Mouse (Mus musculus) CH12.LX (cell line): ENCODE data around the gene Ankrd24. TPM values are rescaled to one million over a fixed set of nuclear protein-coding genes. Genes with fewer than 3 reads are reported as not detected.
A peak's percentile ranks its signal among the peaks of the same experiment; 100 is the strongest.

ENCODE experiments used
- DNase-seq: peaks from one replicate; pipeline ENCODE4 v3.0.0-alpha.2; 2013; ENCODE audit errors: extremely low read depth
- H3K27ac ChIP-seq: 2 replicates; pipeline ENCODE4 v1.5.1; 2012; ENCODE audit warnings: low read depth, mild to moderate bottlenecking, control low read depth, moderate library complexity; ENCODE audit not compliant: insufficient read depth
- H3K27me3 ChIP-seq: replicated peaks from 2 replicates; pipeline ENCODE3; 2012; ENCODE audit warnings: inconsistent platforms
- H3K36me3 ChIP-seq, 2 experiments: replicated peaks in 1 of 2; 2 replicates each; pipeline versions ENCODE3 to v1.6.1; 2012; ENCODE audit warnings: inconsistent platforms in 1 of 2, low read length in 1 of 2, mild to moderate bottlenecking in 1 of 2, mixed read lengths in 1 of 2, moderate library complexity in 1 of 2; ENCODE audit not compliant: control insufficient read depth in 1 of 2, insufficient read depth in 1 of 2
- H3K4me1 ChIP-seq, 2 experiments: 2 replicates each; pipeline ENCODE4 v1.6.1; 2012; ENCODE audit warnings: inconsistent platforms in 1 of 2, moderate library complexity in 1 of 2; ENCODE audit not compliant: insufficient read depth in 2 of 2, control insufficient read depth in 1 of 2
- H3K4me2 ChIP-seq: 2 replicates; pipeline ENCODE4 v1.6.1; 2012; ENCODE audit warnings: low read depth, mild to moderate bottlenecking, control low read depth; ENCODE audit not compliant: poor library complexity, insufficient read depth, severe bottlenecking
- H3K4me3 ChIP-seq, 3 experiments: fragments of 150-350 bp in 1 of 3; sonication (generic) in 1 of 3; replicated peaks in 1 of 3; 2 replicates each; pipeline versions ENCODE3 to v1.5.1; 2011 to 2012; ENCODE audit warnings: low read depth in 2 of 3, low read length in 2 of 3, mild to moderate bottlenecking in 2 of 3, moderate library complexity in 2 of 3, control low read depth in 1 of 3, improper control_type of control experiment in 1 of 3, inconsistent platforms in 1 of 3, mixed read lengths in 1 of 3; ENCODE audit not compliant: poor library complexity in 1 of 3
- H3K79me2 ChIP-seq: replicated peaks from 2 replicates; pipeline ENCODE4 v1.6.1; 2012; ENCODE audit warnings: mild to moderate bottlenecking, moderate library complexity; ENCODE audit not compliant: control insufficient read depth, poor library complexity, insufficient read depth, severe bottlenecking; ENCODE audit errors: extremely low read depth
- H3K9ac ChIP-seq: 2 replicates; pipeline ENCODE4 v1.6.1; 2012; ENCODE audit warnings: low read depth, mild to moderate bottlenecking, control low read depth, moderate library complexity; ENCODE audit not compliant: insufficient read depth
- H3K9me3 ChIP-seq: replicated peaks from 2 replicates; pipeline ENCODE3; 2012; ENCODE audit warnings: low read length, inconsistent platforms, mixed read lengths
- BHLHE40 ChIP-seq: IDR thresholded peaks from 2 replicates; pipeline ENCODE4 v1.6.1; 2011; ENCODE audit warnings: mild to moderate bottlenecking, low read depth, low read length, improper control_type of control experiment
- CHD1 ChIP-seq: IDR thresholded peaks from 2 replicates; pipeline ENCODE4 v1.6.1; 2012; ENCODE audit warnings: low read depth, low read length, improper control_type of control experiment, inconsistent platforms
- CHD2 ChIP-seq: IDR thresholded peaks from 2 replicates; pipeline ENCODE4 v1.6.1; 2011; ENCODE audit warnings: low read length, improper control_type of control experiment
- CTCF ChIP-seq, 2 experiments: IDR thresholded peaks in 1 of 2; conservative IDR thresholded peaks in 1 of 2; 2 replicates each; pipeline ENCODE4 v1.5.1; 2011 to 2012; ENCODE audit warnings: low read depth in 2 of 2, low read length in 2 of 2, improper control_type of control experiment in 1 of 2, inconsistent platforms in 1 of 2, mild to moderate bottlenecking in 1 of 2, moderate library complexity in 1 of 2
- E2F4 ChIP-seq: IDR thresholded peaks from 2 replicates; pipeline ENCODE4 v1.6.1; 2011; ENCODE audit warnings: low read depth, low read length, improper control_type of control experiment; ENCODE audit not compliant: insufficient replicate concordance
- ETS1 ChIP-seq: conservative IDR thresholded peaks from 2 replicates; pipeline ENCODE4 v1.6.1; 2012; ENCODE audit warnings: low read depth, mild to moderate bottlenecking, inconsistent platforms, low read length, improper control_type of control experiment, moderate library complexity
- IRF4 ChIP-seq: IDR thresholded peaks from 2 replicates; pipeline ENCODE4 v1.6.1; 2014; ENCODE audit warnings: low read depth, mild to moderate bottlenecking, inconsistent platforms, low read length, improper control_type of control experiment
- JUND ChIP-seq: conservative IDR thresholded peaks from 2 replicates; pipeline ENCODE4 v1.6.1; 2011; ENCODE audit warnings: low read depth, low read length, improper control_type of control experiment
- MAFK ChIP-seq: IDR thresholded peaks from 2 replicates; pipeline ENCODE4 v1.6.1; 2011; ENCODE audit warnings: low read length, improper control_type of control experiment; ENCODE audit not compliant: insufficient replicate concordance
- MEF2A ChIP-seq: IDR thresholded peaks from 2 replicates; pipeline ENCODE4 v1.6.1; 2014; ENCODE audit warnings: low read depth, mild to moderate bottlenecking, inconsistent platforms, low read length, improper control_type of control experiment, borderline replicate concordance
- MXI1 ChIP-seq: IDR thresholded peaks from 2 replicates; pipeline ENCODE4 v1.6.1; 2011; ENCODE audit warnings: mild to moderate bottlenecking, low read depth, low read length, improper control_type of control experiment
- NELFE ChIP-seq: IDR thresholded peaks from 2 replicates; pipeline ENCODE4 v1.6.1; 2011; ENCODE audit warnings: low read depth, low read length, improper control_type of control experiment
- NRF1 ChIP-seq: IDR thresholded peaks from 2 replicates; pipeline ENCODE4 v1.6.1; 2014; ENCODE audit warnings: low read depth, mild to moderate bottlenecking, inconsistent platforms, low read length, improper control_type of control experiment, moderate library complexity
- PAX5 ChIP-seq: IDR thresholded peaks from 2 replicates; pipeline ENCODE4 v1.6.1; 2012; ENCODE audit warnings: low read length, inconsistent platforms, mixed read lengths
- POLR2AphosphoS2 ChIP-seq: IDR thresholded peaks from 2 replicates; pipeline ENCODE4 v1.6.1; 2011; ENCODE audit warnings: low read depth, low read length, improper control_type of control experiment
- RAD21 ChIP-seq: IDR thresholded peaks from 2 replicates; pipeline ENCODE4 v1.6.1; 2011; ENCODE audit warnings: low read depth, mild to moderate bottlenecking, low read length, improper control_type of control experiment, moderate library complexity
- RCOR1 ChIP-seq: conservative IDR thresholded peaks from 2 replicates; pipeline ENCODE4 v1.6.1; 2012; ENCODE audit warnings: low read depth, mild to moderate bottlenecking, inconsistent platforms, low read length, improper control_type of control experiment
- SIN3A ChIP-seq: IDR thresholded peaks from 2 replicates; pipeline ENCODE4 v1.6.1; 2012; ENCODE audit warnings: low read length, improper control_type of control experiment, inconsistent platforms
- SMC3 ChIP-seq: IDR thresholded peaks from 2 replicates; pipeline ENCODE4 v1.6.1; 2011; ENCODE audit warnings: low read depth, low read length, improper control_type of control experiment
- TBP ChIP-seq: conservative IDR thresholded peaks from 2 replicates; pipeline ENCODE4 v1.6.1; 2011; ENCODE audit warnings: low read depth, low read length, improper control_type of control experiment
- TCF12 ChIP-seq: IDR thresholded peaks from 2 replicates; pipeline ENCODE4 v1.6.1; 2014; ENCODE audit warnings: low read depth, mild to moderate bottlenecking, inconsistent platforms, low read length, improper control_type of control experiment
- USF1 ChIP-seq: IDR thresholded peaks from 2 replicates; pipeline ENCODE4 v1.6.1; 2014; ENCODE audit warnings: low read depth, mild to moderate bottlenecking, inconsistent platforms, low read length, improper control_type of control experiment
- USF2 ChIP-seq: conservative IDR thresholded peaks from 2 replicates; pipeline ENCODE4 v1.6.1; 2011; ENCODE audit warnings: low read depth, low read length, improper control_type of control experiment
- ZC3H11A ChIP-seq: IDR thresholded peaks from 2 replicates; pipeline ENCODE4 v1.6.1; 2012; ENCODE audit warnings: low read depth, mild to moderate bottlenecking, inconsistent platforms, low read length, improper control_type of control experiment
- ZKSCAN1 ChIP-seq: IDR thresholded peaks from 2 replicates; pipeline ENCODE4 v1.6.1; 2012; ENCODE audit warnings: low read depth, inconsistent platforms, low read length, improper control_type of control experiment, borderline replicate concordance
- ZMIZ1 ChIP-seq: IDR thresholded peaks from 2 replicates; pipeline ENCODE4 v1.6.1; 2012; ENCODE audit warnings: low read depth, mild to moderate bottlenecking, inconsistent platforms, low read length, improper control_type of control experiment
- dilution Hi-C: fragments of 300-500 bp; cut with MboI; formaldehyde crosslinking; loops from 2 replicates; pipeline ENCODE4 v1.14.3; 2020; ENCODE audit warnings: low sequenced_read_pairs; ENCODE audit not compliant: extremely low pct_unique_long_range_greater_than_20kb, extremely low pct_ligation_motif_present
- in situ Hi-C: fragments of 300-500 bp; cut with MboI; formaldehyde crosslinking; loops from 3 replicates; pipeline ENCODE4 v1.14.3; 2019; ENCODE audit warnings: low sequenced_read_pairs, low pct_ligation_motif_present, low pct_unique_long_range_greater_than_20kb, mixed read lengths
- polyA plus RNA-seq: library from polyadenylated mRNA; unstranded; fragments of >175 nt; gene quantifications from 2 replicates; pipeline ENCODE4 v1.2.1, GENCODE M21; 2012; ENCODE audit warnings: low read depth; ENCODE audit not compliant: insufficient read length
- total RNA-seq, 2 experiments: library from RNA; depleted of rRNA; stranded (reverse); fragments of 300-350 nt in 1 of 2; fragments of >200 nt in 1 of 2; gene quantifications; 2 replicates each; pipeline ENCODE4 v1.2.3; 2012 to 2014

Gene Ankrd24
- total and polyA plus RNA-seq, 3 experiments, result 3.7 to 5.4 (median 4.2) TPM

- TF ChIP-seq RCOR1 (no peak), SIN3A (peak; percentile 83), TBP (peak; percentile 90), BHLHE40 (peak; percentile 82), ZMIZ1 (no peak), TCF12 (peak; percentile 46; the same call in 1 of the 2 replicates), ETS1 (no peak)
These were observed 22.2 kb upstream of the Ankrd24 start, which contains the start of gene BC025920 (continued) for GRCm38 (mm10) chr10:81605974-81606751.

DNA sequence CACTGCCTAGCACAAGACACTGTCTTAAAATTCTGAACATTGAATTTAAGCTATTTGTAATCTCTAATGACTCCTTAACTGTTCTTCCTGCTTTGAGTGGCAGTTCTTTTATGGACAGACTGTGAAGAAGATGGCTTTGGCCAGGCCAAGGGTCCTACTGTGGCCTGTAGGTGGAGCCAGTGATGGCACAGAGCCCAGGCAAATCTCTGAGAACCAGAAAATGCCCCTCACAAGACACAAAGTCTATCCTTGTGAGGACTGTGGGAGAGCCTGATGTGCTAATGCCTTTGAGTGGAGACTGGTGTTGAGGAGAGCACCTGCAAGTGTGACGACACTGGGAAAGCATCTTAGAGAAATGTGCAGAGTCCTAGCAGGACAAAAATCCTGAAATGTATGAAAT lies 20.0 kb upstream of the Ankrd24 start:
- Histone ChIP-seq H3K4me3 (no peak overlapping the region), H3K4me2 (no peak overlapping the region), H3K79me2 (no peaks in the 10 kb centered on the region), H3K9me3 (no peaks in the 10 kb centered on the region), H3K27ac (no peak overlapping the region), H3K9ac (no peak overlapping the region), H3K36me3 (peaks cover 6 to 27% of the 10 kb centered on the region in 2 experiments), H3K27me3 (peaks cover 4% of the 10 kb centered on the region), H3K4me1 (peaks cover 6 to 16% of the 10 kb centered on the region in 2 experiments)
- in situ Hi-C loops, result loop anchor here (10.0 kb wide), 1 partner anchor 114 kb away; the partner anchor contains the start of gene Ncln
- DNase-seq, result no peak
- TF ChIP-seq RAD21, result peak; percentile 39
- TF ChIP-seq ZKSCAN1, result no peak
- no peak for TF ChIP-seq RCOR1
- TF ChIP-seq CHD2, result no peak
- peak in 1 of 2 experiments; percentile 53; a peak in 2 of 4 replicates for TF ChIP-seq CTCF (conservative IDR thresholded peaks at IDR 0.05 in 1 of 2, IDR thresholded peaks at IDR 0.05 in 1 of 2; ENCODE audit: low read depth in 2 of 2, low read length in 2 of 2)
- dilution Hi-C loops, result no loop called here

GRCm38 (mm10) chr10:81612779-81613178 lies 15.6 kb upstream of the Ankrd24 start:
- no peak for TF ChIP-seq SMC3
- no peak for TF ChIP-seq NRF1
- TF ChIP-seq MAFK, result no peak
- TF ChIP-seq USF2, result no peak
- no peak for TF ChIP-seq ZC3H11A
- no peak for TF ChIP-seq PAX5
- no peak for TF ChIP-seq MEF2A
- no peak for TF ChIP-seq CHD1
- no peak for TF ChIP-seq BHLHE40
- no peak for TF ChIP-seq MXI1
- TF ChIP-seq IRF4, result no peak
- no peak for TF ChIP-seq SIN3A
- TF ChIP-seq POLR2AphosphoS2, result no peak
- no peak for TF ChIP-seq USF1
- TF ChIP-seq NELFE, result no peak
- TF ChIP-seq JUND, result no peak
- no peak for TF ChIP-seq E2F4
- TF ChIP-seq, all 38 proteins: peak for 0
- peaks cover 6 to 23% of the 10 kb centered on the region in 2 experiments for H3K36me3 ChIP-seq
- in situ Hi-C loops (no loop called here), dilution Hi-C loops (no loop called here)
- no peaks in the 10 kb centered on the region for H3K79me2 ChIP-seq
- H3K4me3 ChIP-seq, result no peak overlapping the region
- no peak overlapping the region for H3K9ac ChIP-seq
- H3K27me3 ChIP-seq, result peaks cover 3% of the 10 kb centered on the region
- H3K9me3 ChIP-seq, result no peaks in the 10 kb centered on the region
- H3K4me1 ChIP-seq, result no peaks in the 10 kb centered on the region
- no peak for DNase-seq
- no peak overlapping the region for H3K4me2 ChIP-seq
- no peak overlapping the region for H3K27ac ChIP-seq
